Mouse (Mus musculus): ENCODE measurements around the gene H6pd. TPM values are rescaled to one million over a fixed set of nuclear protein-coding genes. Genes with fewer than 3 reads are reported as not detected.

The H6pd gene
- polyA plus RNA-seq (2015; fragmentation: Nextera tagmentation; extraction: Ambion mirVana), result 10.2 and 10.6 TPM in 2 replicates

GRCm38 (mm10) chr4:150008853-150009586, at the start of gene H6pd:
Gene H6pd, minus strand, starts transcription at chr4:150009023.
- peaks cover 8% of the 10 kb centered on the region; the same call in 1 of the 2 replicates for H3K36me3 ChIP-seq
- peak within 1 kb of the TSS; percentile 76 for H3K4me3 ChIP-seq
- H3K27me3 ChIP-seq (replicated peaks), result no peaks in the 10 kb centered on the region
- H3K27ac ChIP-seq (replicated peaks), result peak within 1 kb of the TSS; percentile 97
- H3K4me2 ChIP-seq, result peak within 1 kb of the TSS; percentile 75
- H3K9me3 ChIP-seq, result 0 out of 2 replicates have a peak, but pooled peaks cover 2% of the 10 kb centered on the region
- peaks cover 59% of the 10 kb centered on the region for H3K4me1 ChIP-seq
- peak within 1 kb of the TSS; percentile 93 for H3K9ac ChIP-seq
- WGBS, result 3% methylated on average over 52 of the region's 52 CpGs
- peak; percentile 79 for ATAC-seq (ENCODE audit: extremely low read depth, insufficient number of reproducible peaks, low FRiP score, low TSS enrichment)

GRCm38 (mm10) chr4:150057722-150058121, 48.9 kb upstream of the H6pd start:
- Histone ChIP-seq H3K9ac (no peak overlapping the region), H3K4me1 (0 out of 2 replicates have a peak, but pooled peaks cover 17% of the 10 kb centered on the region), H3K9me3 (no peaks in the 10 kb centered on the region), H3K4me3 (no peak overlapping the region), H3K27me3 (replicated peaks) (peaks cover 9% of the 10 kb centered on the region; the same call in 1 of the 2 replicates), H3K4me2 (no peak overlapping the region), H3K36me3 (peaks cover 8% of the 10 kb centered on the region; the same call in 1 of the 2 replicates), H3K27ac (replicated peaks) (no peak overlapping the region)
- 90% methylated on average over 12 of the region's 12 CpGs for WGBS
- ATAC-seq (ENCODE audit: extremely low read depth, insufficient number of reproducible peaks, low FRiP score, low TSS enrichment), result no peak

- no peak for ATAC-seq (ENCODE audit: extremely low read depth, insufficient number of reproducible peaks, low FRiP score, low TSS enrichment)
Observed at GRCm38 (mm10) chr4:150056171-150056570, 47.3 kb upstream of the H6pd start.

GRCm38 (mm10) chr4:150052380-150052779, 43.6 kb upstream of the H6pd start:
- Histone ChIP-seq H3K36me3 (peaks cover 7% of the 10 kb centered on the region; the same call in 1 of the 2 replicates), H3K27me3 (replicated peaks) (peaks cover 53% of the 10 kb centered on the region), H3K27ac (replicated peaks) (no peak overlapping the region), H3K4me2 (no peak overlapping the region), H3K9ac (no peak overlapping the region), H3K4me1 (peaks cover 32% of the 10 kb centered on the region), H3K9me3 (no peaks in the 10 kb centered on the region), H3K4me3 (no peak overlapping the region)
- ATAC-seq (ENCODE audit: extremely low read depth, insufficient number of reproducible peaks, low FRiP score, low TSS enrichment), result no peak
- 96% methylated on average over 3 of the region's 3 CpGs for WGBS

More at GRCm38 (mm10) chr4:150056171-150056570, 47.3 kb upstream of the H6pd start:
- Histone ChIP-seq H3K4me3 (no peak overlapping the region), H3K27me3 (replicated peaks) (peaks cover 15% of the 10 kb centered on the region), H3K4me1 (0 out of 2 replicates have a peak, but pooled peaks cover 17% of the 10 kb centered on the region), H3K4me2 (no peak overlapping the region), H3K9ac (no peak overlapping the region), H3K9me3 (no peaks in the 10 kb centered on the region), H3K27ac (replicated peaks) (no peak overlapping the region), H3K36me3 (peaks cover 8% of the 10 kb centered on the region; the same call in 1 of the 2 replicates)
- 79% methylated on average over 7 of the region's 7 CpGs for WGBS

- Histone ChIP-seq H3K4me2 (no peak overlapping the region), H3K9ac (no peak overlapping the region), H3K9me3 (no peaks in the 10 kb centered on the region), H3K27ac (replicated peaks) (no peak overlapping the region), H3K4me3 (no peak overlapping the region), H3K4me1 (peaks cover 34% of the 10 kb centered on the region), H3K36me3 (no peaks in the 10 kb centered on the region), H3K27me3 (replicated peaks) (peaks cover 62% of the 10 kb centered on the region)
- 70% methylated on average over 8 of the region's 8 CpGs for WGBS
- no peak for ATAC-seq (ENCODE audit: extremely low read depth, insufficient number of reproducible peaks, low FRiP score, low TSS enrichment)
Observed at GRCm38 (mm10) chr4:150051514-150051913, 42.7 kb upstream of the H6pd start.

- H3K27ac ChIP-seq (replicated peaks), result no peak overlapping the region
- H3K9ac ChIP-seq, result no peak overlapping the region; the same call in 1 of the 2 replicates
- H3K4me3 ChIP-seq, result peak overlapping the region; percentile 65
- WGBS, result 26% methylated on average over 13 of the region's 13 CpGs
- peaks cover 22% of the 10 kb centered on the region for H3K4me1 ChIP-seq
- H3K4me2 ChIP-seq, result peak overlapping the region; percentile 97
- peaks cover 80% of the 10 kb centered on the region for H3K27me3 ChIP-seq (replicated peaks)
- no peak for ATAC-seq (ENCODE audit: extremely low read depth, insufficient number of reproducible peaks, low FRiP score, low TSS enrichment)
- no peaks in the 10 kb centered on the region for H3K9me3 ChIP-seq
- no peaks in the 10 kb centered on the region for H3K36me3 ChIP-seq
Observed at GRCm38 (mm10) chr4:150049564-150050226, 40.9 kb upstream of the H6pd start.

GRCm38 (mm10) chr4:150049157-150049513, 40.3 kb upstream of the H6pd start:
- no peaks in the 10 kb centered on the region for H3K9me3 ChIP-seq
- WGBS, result 15% methylated on average over 15 of the region's 15 CpGs
- peak overlapping the region; percentile 79 for H3K9ac ChIP-seq
- no peaks in the 10 kb centered on the region for H3K36me3 ChIP-seq
- H3K27me3 ChIP-seq (replicated peaks), result peaks cover 83% of the 10 kb centered on the region
- H3K4me1 ChIP-seq, result peaks cover 22% of the 10 kb centered on the region
- H3K4me2 ChIP-seq, result peak overlapping the region; percentile 97
- peak overlapping the region; percentile 65 for H3K4me3 ChIP-seq
- no peak overlapping the region for H3K27ac ChIP-seq (replicated peaks)
- no peak for ATAC-seq (ENCODE audit: extremely low read depth, insufficient number of reproducible peaks, low FRiP score, low TSS enrichment)

GRCm38 (mm10) chr4:150048478-150049156, 39.8 kb upstream of the H6pd start:
- peak overlapping the region; percentile 79 for H3K9ac ChIP-seq
- under 1% methylated on average over 49 of the region's 49 CpGs for whole genome bisulfite sequencing
- no peak for ATAC-seq (ENCODE audit: extremely low read depth, insufficient number of reproducible peaks, low FRiP score, low TSS enrichment)
- H3K4me3 ChIP-seq, result peak overlapping the region; percentile 65
- peaks cover 83% of the 10 kb centered on the region for H3K27me3 ChIP-seq (replicated peaks)
- no peaks in the 10 kb centered on the region for H3K36me3 ChIP-seq
- H3K27ac ChIP-seq (replicated peaks), result no peak overlapping the region
- no peaks in the 10 kb centered on the region for H3K9me3 ChIP-seq
- peaks cover 22% of the 10 kb centered on the region for H3K4me1 ChIP-seq
- H3K4me2 ChIP-seq, result peak overlapping the region; percentile 97

GRCm38 (mm10) chr4:150048038-150048437, 39.2 kb upstream of the H6pd start:
- peak overlapping the region; percentile 65 for H3K4me3 ChIP-seq
- no peak overlapping the region for H3K27ac ChIP-seq (replicated peaks)
- peak overlapping the region; percentile 97 for H3K4me2 ChIP-seq
- H3K27me3 ChIP-seq (replicated peaks), result peaks cover 80% of the 10 kb centered on the region
- H3K36me3 ChIP-seq, result no peaks in the 10 kb centered on the region
- H3K9me3 ChIP-seq, result no peaks in the 10 kb centered on the region
- ATAC-seq (ENCODE audit: extremely low read depth, insufficient number of reproducible peaks, low FRiP score, low TSS enrichment), result peak; percentile 32; the same call in 1 of the 2 replicates
- peaks cover 22% of the 10 kb centered on the region for H3K4me1 ChIP-seq
- WGBS, result under 1% methylated on average over 20 of the region's 20 CpGs
- peak overlapping the region; percentile 79 for H3K9ac ChIP-seq

- Histone ChIP-seq H3K27me3 (replicated peaks) (peaks cover 60% of the 10 kb centered on the region), H3K27ac (replicated peaks) (no peak overlapping the region), H3K36me3 (no peaks in the 10 kb centered on the region), H3K4me3 (no peak overlapping the region), H3K4me2 (no peak overlapping the region), H3K9me3 (no peaks in the 10 kb centered on the region), H3K9ac (no peak overlapping the region), H3K4me1 (peaks cover 13% of the 10 kb centered on the region)
- ATAC-seq (ENCODE audit: extremely low read depth, insufficient number of reproducible peaks, low FRiP score, low TSS enrichment), result no peak
- WGBS, result 88% methylated on average over 9 of the region's 9 CpGs
Observed at GRCm38 (mm10) chr4:150043591-150043990, 34.8 kb upstream of the H6pd start.
